ENCODE assay signal across 9 mouse cellular contexts in the genomic region with DNA sequence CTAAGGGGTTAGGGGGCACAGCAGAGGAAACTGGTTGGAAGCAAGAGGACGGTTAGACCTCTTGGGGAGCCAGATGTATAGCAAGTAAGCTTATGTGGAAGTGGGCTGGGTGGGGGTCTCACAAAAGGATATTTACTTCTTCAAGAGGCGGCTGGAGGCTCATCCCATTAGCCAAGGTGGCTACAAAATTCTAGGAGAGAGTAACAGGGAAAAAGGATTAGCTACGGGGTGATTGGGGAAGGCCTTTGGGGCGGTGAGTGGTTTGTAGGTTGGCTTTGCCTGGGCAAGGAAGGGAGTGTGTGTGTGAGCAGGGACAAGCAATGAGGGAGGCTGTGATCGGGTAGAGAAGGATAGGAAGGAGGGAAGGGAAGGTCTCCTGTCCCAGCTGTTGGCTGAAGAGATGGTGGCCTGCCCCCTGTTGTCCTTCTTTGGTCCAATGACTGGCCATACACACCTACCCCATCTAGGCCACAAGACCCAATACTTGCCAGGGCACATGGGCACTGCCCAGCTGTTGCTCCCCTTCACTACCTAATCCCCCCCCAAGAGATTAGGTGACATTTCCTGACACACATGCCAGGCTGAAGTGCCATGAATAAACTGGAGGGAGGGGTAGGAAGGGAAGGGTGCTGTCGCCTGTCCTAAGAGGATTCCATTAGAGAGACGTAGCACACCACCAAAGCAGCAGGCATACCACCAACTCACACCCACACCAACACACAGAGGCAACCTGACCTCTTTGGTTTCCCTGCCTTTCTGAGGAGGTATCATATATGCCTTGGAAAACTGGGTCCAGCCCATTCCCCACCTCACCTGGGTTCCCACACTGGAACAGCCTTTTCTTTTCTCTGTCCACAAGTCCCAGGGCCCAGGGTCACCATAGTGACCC. TPM values are rescaled to one million over a fixed set of nuclear protein-coding genes. Genes with fewer than 3 reads are reported as not detected.
DNase-seq lines count a peak whose midpoint lies in the region; ATAC-seq and TF ChIP-seq lines count a peak whose summit lies in the region.
"Had no signal": no experiment of that assay in that cellular context is flagged by ENCODE, and none has a peak within 500 bp of the region (broad histone marks: within the 10 kb centered on the region; RNA-seq: fewer than 3 reads in every experiment).

No protein-coding gene starts in this region.

- H3K36me3 ChIP-seq in megakaryocyte, embryonic 14.5 days (replicated peaks; ENCODE audit: low read length): peaks cover 49% of the 10 kb centered on the region
- H3K36me3 ChIP-seq in liver, embryonic 12.5 days: peaks cover 52% of the 10 kb centered on the region
- H3K36me3 ChIP-seq in stomach, postnatal 0 days (ENCODE audit: control insufficient read depth, insufficient read depth, low read length): peaks cover 16% of the 10 kb centered on the region

- H3K4me3 ChIP-seq in megakaryocyte, embryonic 14.5 days (replicated peaks): peak overlapping the region; percentile 67
- peak overlapping the region; percentile 85 for H3K4me3 ChIP-seq in liver, embryonic 12.5 days
- no peak overlapping the region for H3K4me3 ChIP-seq in stomach, postnatal 0 days (ENCODE audit: low read depth, low read length)

- H3K4me2 ChIP-seq in liver, embryonic 12.5 days: peak overlapping the region; percentile 99
- no peak overlapping the region for H3K4me2 ChIP-seq in stomach, postnatal 0 days (replicated peaks; ENCODE audit: low read depth)

- ATAC-seq in megakaryocyte, adult 5-6 weeks (ENCODE audit: poor library complexity, severe bottlenecking): no peak
- ATAC-seq in liver, embryonic 12.5 days: no peak
- ATAC-seq in stomach, postnatal 0 days (ENCODE audit: low FRiP score, low TSS enrichment): no peak

- TF ChIP-seq CTCF in stomach, postnatal 0 days (IDR thresholded peaks at IDR 0.05; ENCODE audit: low read depth): peak; percentile 13; the same call in 1 of the 2 replicates

- peaks cover 59% of the 10 kb centered on the region for H3K4me1 ChIP-seq in megakaryocyte, embryonic 14.5 days
- peaks cover 46% of the 10 kb centered on the region for H3K4me1 ChIP-seq in liver, embryonic 12.5 days
- H3K4me1 ChIP-seq in stomach, postnatal 0 days (replicated peaks; ENCODE audit: control insufficient read depth, insufficient read depth): no peaks in the 10 kb centered on the region

- no peak for TF ChIP-seq EP300 in stomach, postnatal 0 days (optimal IDR thresholded peaks at IDR 0.05)

- no peaks in the 10 kb centered on the region for H3K9me3 ChIP-seq in megakaryocyte, embryonic 14.5 days
- no peaks in the 10 kb centered on the region for H3K9me3 ChIP-seq in liver, embryonic 12.5 days (replicated peaks)
- no peaks in the 10 kb centered on the region for H3K9me3 ChIP-seq in stomach, postnatal 0 days (ENCODE audit: control insufficient read depth, low read length)

- H3K27ac ChIP-seq in liver, embryonic 12.5 days: peak overlapping the region; percentile 91
- peak overlapping the region; percentile 24 for H3K27ac ChIP-seq in stomach, postnatal 0 days (replicated peaks)

- peak overlapping the region; percentile 92; the same call in 1 of the 2 replicates for H3K9ac ChIP-seq in liver, embryonic 12.5 days
- no peak overlapping the region for H3K9ac ChIP-seq in stomach, postnatal 0 days (ENCODE audit: low read length)

- DNase-seq in adrenal gland, postnatal 14 days: peak; percentile 3
- DNase-seq in adrenal gland, postnatal 10 days: no peak
- no peak for DNase-seq in stomach, postnatal 0 days (ENCODE audit: low spot score)
- no peak for DNase-seq in embryo, embryonic 9.5 days (ENCODE audit: extremely low spot score)
- DNase-seq in spleen, adult 18-20 months: no peak
- DNase-seq: lung, postnatal 14 days had no signal

- WGBS in liver, embryonic 12.5 days (ENCODE audit: insufficient replicate concordance): 82% methylated on average over 7 of the region's 7 CpGs
- WGBS in stomach, postnatal 0 days: 64% methylated on average over 7 of the region's 7 CpGs

- no peaks in the 10 kb centered on the region for H3K27me3 ChIP-seq in megakaryocyte, embryonic 14.5 days (replicated peaks)
- no peaks in the 10 kb centered on the region for H3K27me3 ChIP-seq in liver, embryonic 12.5 days (replicated peaks)
- no peaks in the 10 kb centered on the region for H3K27me3 ChIP-seq in stomach, postnatal 0 days (ENCODE audit: control insufficient read depth, insufficient read depth, low read length)

RNA-seq across cellular contexts. Expression of a gene that starts 2.2 kb away (rescaled TPM):
- 224 and 250 TPM in 2 replicates for total RNA-seq in adrenal gland, postnatal 14 days (2021)
- total RNA-seq in adrenal gland, postnatal 10 days (2021): 100 to 1,000 TPM; 254 to 258 TPM
- polyA plus RNA-seq in megakaryocyte, embryonic 14.5 days (2012; ENCODE audit: insufficient read depth, low replicate concordance): 7.0 and 74.9 TPM in 2 replicates
- total RNA-seq in megakaryocyte, adult 5-6 weeks (2015): 48.4 and 55.7 TPM in 2 replicates
- total RNA-seq in megakaryocyte, adult 5-6 weeks (2017): 40.0 and 42.9 TPM in 2 replicates
- 248 and 262 TPM in 2 replicates for polyA plus RNA-seq in liver, embryonic 12.5 days (2016; fragmentation: Nextera tagmentation; extraction: Ambion mirVana)
- 181 and 185 TPM in 2 replicates for polyA plus RNA-seq in stomach, postnatal 0 days (2015; fragmentation: Nextera tagmentation; extraction: Ambion mirVana)

RNA-seq across cellular contexts. Expression of a gene that starts 9.5 kb away (rescaled TPM):
- total RNA-seq in adrenal gland, postnatal 14 days (2021): 9.6 and 12.4 TPM in 2 replicates
- total RNA-seq in adrenal gland, postnatal 10 days (2021): 10 to 100 TPM in 1 of 2 experiments, 1 to 10 TPM in 1; 9.8 to 15.3 TPM
- 0.82 TPM in 1 of 2 replicates, not detected in the other for polyA plus RNA-seq in megakaryocyte, embryonic 14.5 days (2012; ENCODE audit: insufficient read depth, low replicate concordance)
- not detected in 2 replicates for total RNA-seq in megakaryocyte, adult 5-6 weeks (2015)
- 0.12 TPM in 1 of 2 replicates, not detected in the other for total RNA-seq in megakaryocyte, adult 5-6 weeks (2017)
- 4.0 and 4.3 TPM in 2 replicates for polyA plus RNA-seq in liver, embryonic 12.5 days (2016; fragmentation: Nextera tagmentation; extraction: Ambion mirVana)
- 5.6 and 7.3 TPM in 2 replicates for polyA plus RNA-seq in stomach, postnatal 0 days (2015; fragmentation: Nextera tagmentation; extraction: Ambion mirVana)

RNA-seq across cellular contexts. Expression of a gene that starts 13.3 kb away (rescaled TPM):
- total RNA-seq in adrenal gland, postnatal 14 days (2021): 95.1 and 108 TPM in 2 replicates
- 10 to 100 TPM; 80.3 to 89.6 TPM for total RNA-seq in adrenal gland, postnatal 10 days (2021)
- polyA plus RNA-seq in megakaryocyte, embryonic 14.5 days (2012; ENCODE audit: insufficient read depth, low replicate concordance): 44.2 and 87.0 TPM in 2 replicates
- 60.8 and 76.8 TPM in 2 replicates for total RNA-seq in megakaryocyte, adult 5-6 weeks (2015)
- 84.8 and 89.4 TPM in 2 replicates for total RNA-seq in megakaryocyte, adult 5-6 weeks (2017)
- polyA plus RNA-seq in liver, embryonic 12.5 days (2016; fragmentation: Nextera tagmentation; extraction: Ambion mirVana): 50.4 and 55.9 TPM in 2 replicates
- polyA plus RNA-seq in stomach, postnatal 0 days (2015; fragmentation: Nextera tagmentation; extraction: Ambion mirVana): 55.7 and 59.8 TPM in 2 replicates

RNA-seq across cellular contexts. Expression of a gene that starts 14.3 kb away (rescaled TPM):
- total RNA-seq in adrenal gland, postnatal 14 days (2021): 16.1 and 16.6 TPM in 2 replicates
- total RNA-seq in adrenal gland, postnatal 10 days (2021): 10 to 100 TPM; 15.8 to 16.2 TPM
- 44.7 and 73.7 TPM in 2 replicates for polyA plus RNA-seq in megakaryocyte, embryonic 14.5 days (2012; ENCODE audit: insufficient read depth, low replicate concordance)
- 16.8 and 18.7 TPM in 2 replicates for total RNA-seq in megakaryocyte, adult 5-6 weeks (2015)
- total RNA-seq in megakaryocyte, adult 5-6 weeks (2017): 14.1 and 17.7 TPM in 2 replicates
- 23.6 and 25.4 TPM in 2 replicates for polyA plus RNA-seq in liver, embryonic 12.5 days (2016; fragmentation: Nextera tagmentation; extraction: Ambion mirVana)
- polyA plus RNA-seq in stomach, postnatal 0 days (2015; fragmentation: Nextera tagmentation; extraction: Ambion mirVana): 23.0 and 23.4 TPM in 2 replicates

RNA-seq across cellular contexts. Expression of a gene that starts 32.0 kb away (rescaled TPM):
- 76.3 and 77.2 TPM in 2 replicates for total RNA-seq in adrenal gland, postnatal 14 days (2021)
- 10 to 100 TPM; 69.6 to 81.1 TPM for total RNA-seq in adrenal gland, postnatal 10 days (2021)
- 219 and 387 TPM in 2 replicates for polyA plus RNA-seq in megakaryocyte, embryonic 14.5 days (2012; ENCODE audit: insufficient read depth, low replicate concordance)
- 22.2 and 23.0 TPM in 2 replicates for total RNA-seq in megakaryocyte, adult 5-6 weeks (2015)
- total RNA-seq in megakaryocyte, adult 5-6 weeks (2017): 9.6 and 12.2 TPM in 2 replicates
- 19.0 and 21.4 TPM in 2 replicates for polyA plus RNA-seq in liver, embryonic 12.5 days (2016; fragmentation: Nextera tagmentation; extraction: Ambion mirVana)
- polyA plus RNA-seq in stomach, postnatal 0 days (2015; fragmentation: Nextera tagmentation; extraction: Ambion mirVana): 14.9 and 18.6 TPM in 2 replicates
